Mouse (Mus musculus): ENCODE results near the gene Tpcn2. TPM values are rescaled to one million over a fixed set of nuclear protein-coding genes. Genes with fewer than 3 reads are reported as not detected.
A peak's percentile ranks its signal among the peaks of the same experiment; 100 is the strongest.

Tpcn2 gene
- total RNA-seq, 2 experiments from 2014 or later: 1.7 to 3.4 TPM

- peak; percentile 80 to 92 for DNase-seq
These were observed 40.7 kb downstream of the Tpcn2 start for GRCm38 (mm10) chr7:145242851-145243712.

- no peak for DNase-seq
These were observed 41.8 kb downstream of the Tpcn2 start for GRCm38 (mm10) chr7:145242028-145242427.

- no peak for DNase-seq
These were observed 42.9 kb downstream of the Tpcn2 start for GRCm38 (mm10) chr7:145240929-145241328.

GRCm38 (mm10) chr7:145239736-145240505 is 43.9 kb downstream of the Tpcn2 start:
- no peak for DNase-seq

GRCm38 (mm10) chr7:145239145-145239544 is 44.7 kb downstream of the Tpcn2 start:
- DNase-seq: peak in 1 of 2 experiments; percentile 42

- no peak for DNase-seq
These were observed 48.7 kb downstream of the Tpcn2 start for GRCm38 (mm10) chr7:145234841-145235790.

- peak; percentile 45 to 71 for DNase-seq
These were observed 52.2 kb downstream of the Tpcn2 start for GRCm38 (mm10) chr7:145231659-145232058.

GRCm38 (mm10) chr7:145226641-145227040 is 57.2 kb downstream of the Tpcn2 start:
- no peak for DNase-seq

GRCm38 (mm10) chr7:145225626-145226025 is 58.2 kb downstream of the Tpcn2 start:
- no peak for DNase-seq

- DNase-seq: peak; percentile 63 to 78
These were observed 61.7 kb downstream of the Tpcn2 start for GRCm38 (mm10) chr7:145221841-145222689.

- DNase-seq: peak in 1 of 2 experiments; percentile 47
These were observed 62.5 kb downstream of the Tpcn2 start for GRCm38 (mm10) chr7:145221346-145221745.

GRCm38 (mm10) chr7:145219420-145219831 is 64.4 kb downstream of the Tpcn2 start:
- no peak for DNase-seq

- DNase-seq: no peak
These were observed 67.2 kb downstream of the Tpcn2 start for GRCm38 (mm10) chr7:145216591-145216990.

- DNase-seq: peak; percentile 76 to 77
These were observed 68.3 kb downstream of the Tpcn2 start for GRCm38 (mm10) chr7:145215476-145215875.

- DNase-seq: no peak
These were observed 71.8 kb downstream of the Tpcn2 start for GRCm38 (mm10) chr7:145211680-145212659.

- no peak for DNase-seq
These were observed 73.2 kb downstream of the Tpcn2 start for GRCm38 (mm10) chr7:145210477-145211070.

GRCm38 (mm10) chr7:145208006-145208405 is 75.8 kb downstream of the Tpcn2 start, which contains the start of gene 1810010D01Rik:
Gene 1810010D01Rik, minus strand, starts transcription at chr7:145208119.
- no peak for DNase-seq

- DNase-seq: no peak
These were observed 77.0 kb downstream of the Tpcn2 start for GRCm38 (mm10) chr7:145206801-145207200.

- peak; percentile 77 to 86 for DNase-seq
These were observed 77.7 kb downstream of the Tpcn2 start for GRCm38 (mm10) chr7:145206056-145206610.

All from heart, adult 18-20 months (tissue).